Mouse (Mus musculus) MEL (cell line): ENCODE results near the gene Wasf2. TPM values are rescaled to one million over a fixed set of nuclear protein-coding genes. Genes with fewer than 3 reads are reported as not detected.

Experiments used
- DNase-seq: peaks from one replicate; pipeline ENCODE4 v3.0.0; 2011; ENCODE audit warnings: low read depth, low spot score
- H3K27ac ChIP-seq: 2 replicates; pipeline ENCODE4 v1.5.1; 2012; ENCODE audit warnings: low read depth, mild to moderate bottlenecking, control low read depth, low read length, moderate library complexity; ENCODE audit not compliant: control insufficient read depth
- H3K27me3 ChIP-seq, 2 experiments: fragments of 150-350 bp in 1 of 2; sonication (generic) in 1 of 2; 2 replicates each; pipeline ENCODE4 v1.6.1; 2012; ENCODE audit warnings: low read length in 2 of 2, mild to moderate bottlenecking in 2 of 2, improper control_type of control experiment in 1 of 2, moderate library complexity in 1 of 2; ENCODE audit not compliant: insufficient read depth in 2 of 2, control insufficient read depth in 1 of 2
- H3K36me3 ChIP-seq, 2 experiments: 2 replicates each; pipeline ENCODE4 v1.6.1; 2012 to 2014; ENCODE audit warnings: low read length in 2 of 2, improper control_type of control experiment in 1 of 2, inconsistent platforms in 1 of 2, mild to moderate bottlenecking in 1 of 2; ENCODE audit not compliant: insufficient read depth in 2 of 2, control insufficient read depth in 1 of 2
- H3K4me1 ChIP-seq, 2 experiments: fragments of 150-350 bp in 1 of 2; sonication (generic) in 1 of 2; 2 replicates each; pipeline ENCODE4 v1.6.1; 2012; ENCODE audit warnings: low read length in 2 of 2, improper control_type of control experiment in 1 of 2, mild to moderate bottlenecking in 1 of 2; ENCODE audit not compliant: insufficient read depth in 2 of 2, control insufficient read depth in 1 of 2
- H3K4me3 ChIP-seq, 2 experiments: fragments of 150-350 bp in 1 of 2; sonication (generic) in 1 of 2; 2 replicates each; pipeline ENCODE4 v1.5.1; 2012; ENCODE audit warnings: low read depth in 2 of 2, low read length in 2 of 2, mild to moderate bottlenecking in 2 of 2, moderate library complexity in 2 of 2, control low read depth in 1 of 2, improper control_type of control experiment in 1 of 2; ENCODE audit not compliant: control insufficient read depth in 1 of 2, insufficient read depth in 1 of 2
- H3K79me2 ChIP-seq: 2 replicates; pipeline ENCODE4 v1.6.1; 2012; ENCODE audit warnings: mild to moderate bottlenecking, low read length, moderate library complexity; ENCODE audit not compliant: control insufficient read depth, poor library complexity, insufficient read depth
- H3K9ac ChIP-seq: 2 replicates; pipeline ENCODE4 v1.6.1; 2012; ENCODE audit warnings: low read depth, mild to moderate bottlenecking, control low read depth, low read length, moderate library complexity; ENCODE audit not compliant: control insufficient read depth, poor library complexity, severe bottlenecking
- H3K9me3 ChIP-seq: fragments of 150-350 bp; sonication (generic); replicated peaks from 2 replicates; pipeline ENCODE4 v1.6.1; 2012; ENCODE audit warnings: mild to moderate bottlenecking, low read length, improper control_type of control experiment, moderate library complexity; ENCODE audit not compliant: insufficient read depth
- BHLHE40 ChIP-seq: IDR thresholded peaks from 2 replicates; pipeline ENCODE4 v1.6.1; 2012; ENCODE audit warnings: low read depth, mild to moderate bottlenecking, inconsistent platforms, low read length, improper control_type of control experiment, borderline replicate concordance
- CHD1 ChIP-seq: IDR thresholded peaks from 2 replicates; pipeline ENCODE4 v1.6.1; 2012; ENCODE audit warnings: low read depth, mild to moderate bottlenecking, inconsistent platforms, low read length, improper control_type of control experiment
- ELF1 ChIP-seq: IDR thresholded peaks from 2 replicates; pipeline ENCODE4 v1.6.1; 2014; ENCODE audit warnings: low read depth, mild to moderate bottlenecking, inconsistent platforms, low read length, improper control_type of control experiment, moderate library complexity
- EP300 ChIP-seq, 2 experiments: IDR thresholded peaks; 2 replicates each; pipeline ENCODE4 v1.6.1; 2011; ENCODE audit warnings: improper control_type of control experiment in 2 of 2, low read length in 2 of 2, low read depth in 1 of 2, mild to moderate bottlenecking in 1 of 2
- GABPA ChIP-seq: IDR thresholded peaks from 2 replicates; pipeline ENCODE4 v1.6.1; 2012; ENCODE audit warnings: low read depth, mild to moderate bottlenecking, inconsistent platforms, low read length, improper control_type of control experiment, moderate library complexity
- GATA1 ChIP-seq: IDR thresholded peaks from 2 replicates; pipeline ENCODE4 v1.6.1; 2011; ENCODE audit warnings: low read depth, low read length, improper control_type of control experiment
- JUND ChIP-seq: IDR thresholded peaks from 2 replicates; pipeline ENCODE4 v1.6.1; 2011; ENCODE audit warnings: low read depth, mild to moderate bottlenecking, improper control_type of control experiment, low read length
- KAT2A ChIP-seq: conservative IDR thresholded peaks from 2 replicates; pipeline ENCODE4 v1.6.1; 2012; ENCODE audit warnings: low read depth, low read length, improper control_type of control experiment, inconsistent platforms
- MAFK ChIP-seq: IDR thresholded peaks from 2 replicates; pipeline ENCODE4 v1.6.1; 2011; ENCODE audit warnings: low read depth, mild to moderate bottlenecking, low read length, improper control_type of control experiment, borderline replicate concordance
- MAZ ChIP-seq: IDR thresholded peaks from 2 replicates; pipeline ENCODE4 v1.6.1; 2012; ENCODE audit warnings: low read depth, mild to moderate bottlenecking, inconsistent platforms, low read length, improper control_type of control experiment
- MEF2A ChIP-seq: IDR thresholded peaks from 2 replicates; pipeline ENCODE4 v1.6.1; 2014; ENCODE audit warnings: low read depth, mild to moderate bottlenecking, inconsistent platforms, low read length, improper control_type of control experiment; ENCODE audit not compliant: poor library complexity, insufficient replicate concordance, severe bottlenecking; ENCODE audit errors: extremely low read depth
- MYB ChIP-seq: IDR thresholded peaks from 2 replicates; pipeline ENCODE4 v1.6.1; 2011; ENCODE audit warnings: mild to moderate bottlenecking, low read depth, low read length, improper control_type of control experiment
- NELFE ChIP-seq: IDR thresholded peaks from 2 replicates; pipeline ENCODE4 v1.6.1; 2011; ENCODE audit warnings: low read depth, low read length, improper control_type of control experiment
- POLR2A ChIP-seq, 2 experiments: IDR thresholded peaks; 2 replicates each; pipeline ENCODE4 v1.6.1; 2011 to 2012; ENCODE audit warnings: low read length in 2 of 2, mild to moderate bottlenecking in 2 of 2, control low read depth in 1 of 2, improper control_type of control experiment in 1 of 2, low read depth in 1 of 2, moderate library complexity in 1 of 2; ENCODE audit not compliant: control insufficient read depth in 1 of 2, insufficient read depth in 1 of 2, poor library complexity in 1 of 2
- RAD21 ChIP-seq: IDR thresholded peaks from 2 replicates; pipeline ENCODE4 v1.6.1; 2011; ENCODE audit warnings: mild to moderate bottlenecking, low read depth, low read length, improper control_type of control experiment
- RCOR1 ChIP-seq: IDR thresholded peaks from 2 replicates; pipeline ENCODE4 v1.6.1; 2012; ENCODE audit warnings: low read depth, mild to moderate bottlenecking, inconsistent platforms, low read length, improper control_type of control experiment
- TAL1 ChIP-seq: IDR thresholded peaks from 2 replicates; pipeline ENCODE4 v1.6.1; 2012; ENCODE audit warnings: mild to moderate bottlenecking, inconsistent platforms, low read length, moderate library complexity, mixed read lengths
- TBP ChIP-seq: IDR thresholded peaks from 2 replicates; pipeline ENCODE4 v1.8.0; 2011; ENCODE audit warnings: low read depth, low read length, improper control_type of control experiment
- USF2 ChIP-seq, 2 experiments: IDR thresholded peaks; 2 replicates each; pipeline ENCODE4 v1.6.1; 2011 to 2012; ENCODE audit warnings: improper control_type of control experiment in 2 of 2, low read length in 2 of 2, borderline replicate concordance in 1 of 2, inconsistent platforms in 1 of 2, low read depth in 1 of 2, mild to moderate bottlenecking in 1 of 2; ENCODE audit not compliant: insufficient read depth in 1 of 2
- ZKSCAN1 ChIP-seq: IDR thresholded peaks from 2 replicates; pipeline ENCODE4 v1.6.1; 2012; ENCODE audit warnings: low read depth, mild to moderate bottlenecking, inconsistent platforms, low read length, improper control_type of control experiment, moderate library complexity
- ZNF384 ChIP-seq: IDR thresholded peaks from 2 replicates; pipeline ENCODE4 v1.6.1; 2012; ENCODE audit warnings: low read depth, mild to moderate bottlenecking, inconsistent platforms, low read length, improper control_type of control experiment
- polyA plus RNA-seq, 2 experiments: library from polyadenylated mRNA; stranded (reverse) in 1 of 2; unstranded in 1 of 2; fragments of >175 nt in 1 of 2; fragments of >200 nt in 1 of 2; gene quantifications; 2 replicates each; pipeline versions ENCODE4 v1.2.1 to v1.2.4; 2012; ENCODE audit warnings: low replicate concordance in 2 of 2, low read depth in 1 of 2; ENCODE audit not compliant: insufficient read length in 2 of 2, insufficient read depth in 1 of 2, missing spikeins in 1 of 2
- total RNA-seq: library from RNA; depleted of rRNA; stranded (reverse); fragments of 300-350 nt; gene quantifications from 2 replicates; pipeline ENCODE4 v1.2.3, GENCODE M21; 2012

The Wasf2 gene
- total and polyA plus RNA-seq, 3 experiments, result 16.4 to 53.7 TPM; not detected in 1

DNA sequence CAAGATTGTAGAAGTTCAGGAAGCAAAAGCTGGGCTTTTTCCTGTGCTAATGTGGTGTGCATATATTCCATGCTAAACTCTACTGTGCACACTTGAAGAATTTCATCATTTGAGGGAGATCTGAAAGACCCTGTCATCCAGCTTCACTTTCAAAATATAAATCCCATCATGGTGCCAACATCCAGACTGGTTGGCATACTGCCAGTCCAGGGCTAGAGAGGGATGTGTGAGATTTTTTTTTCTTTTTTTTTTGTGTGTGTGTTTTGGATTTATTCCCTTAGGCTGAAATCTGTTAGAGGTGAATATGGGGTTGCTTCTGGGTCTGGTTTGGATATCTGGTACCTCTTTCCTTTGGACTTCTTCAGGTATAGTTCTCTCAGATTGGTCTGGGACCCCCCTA is 40.3 kb downstream of the Wasf2 start:
- Histone ChIP-seq H3K9me3 (no peaks in the 10 kb centered on the region), H3K4me1 (peaks cover 6 to 13% of the 10 kb centered on the region in 2 experiments), H3K4me3 (no peak overlapping the region), H3K27me3 (no peaks in the 10 kb centered on the region), H3K36me3 (peaks cover 0 to 16% of the 10 kb centered on the region in 2 experiments; a peak in 2 of 4 replicates), H3K9ac (peak overlapping the region; percentile 4), H3K79me2 (peaks cover 30% of the 10 kb centered on the region), H3K27ac (peak overlapping the region; percentile 64)
- TF ChIP-seq GABPA (no peak), ELF1 (no peak), MEF2A (no peak), RCOR1 (no peak), BHLHE40 (no peak), MAZ (no peak), MAFK (no peak), RAD21 (no peak), USF2 (IDR thresholded peaks at IDR 0.05; ENCODE audit: borderline replicate concordance in 1 of 2, insufficient read depth in 1 of 2, low read depth in 1 of 2, low read length in 2 of 2) (no peak), ZKSCAN1 (no peak), TBP (no peak), KAT2A (no peak), ZNF384 (no peak), TAL1 (no peak), NELFE (no peak), EP300 (IDR thresholded peaks at IDR 0.05; ENCODE audit: low read depth in 1 of 2, low read length in 2 of 2) (no peak), CHD1 (no peak)
- no peak for DNase-seq

DNA sequence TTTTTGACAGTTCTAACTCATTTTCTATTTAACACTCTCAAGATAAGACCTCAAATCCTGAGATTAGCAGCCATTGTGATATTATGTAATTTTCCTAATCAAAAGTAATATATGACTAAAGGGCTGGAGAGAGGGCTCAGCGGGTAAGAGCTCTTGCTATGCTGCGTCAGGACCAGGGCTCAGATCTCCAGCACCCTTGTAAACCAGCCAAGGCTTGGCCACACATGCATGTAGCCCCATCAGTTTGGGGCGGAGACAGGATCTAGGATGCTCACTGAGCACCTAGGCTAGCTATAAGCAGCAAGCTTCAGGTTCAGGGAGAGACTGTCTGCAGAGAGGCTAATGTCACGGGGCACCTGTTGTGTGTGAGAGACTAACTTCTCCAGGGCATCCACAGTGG is 42.1 kb downstream of the Wasf2 start:
- Histone ChIP-seq H3K36me3 (peaks cover 0 to 16% of the 10 kb centered on the region in 2 experiments; a peak in 2 of 4 replicates), H3K9me3 (no peaks in the 10 kb centered on the region), H3K4me1 (peaks cover 6 to 13% of the 10 kb centered on the region in 2 experiments), H3K27ac (no peak overlapping the region), H3K79me2 (peaks cover 22% of the 10 kb centered on the region)
- no peak for DNase-seq
- TF ChIP-seq POLR2A (IDR thresholded peaks at IDR 0.05; ENCODE audit: control insufficient read depth in 1 of 2, insufficient read depth in 1 of 2, low read depth in 1 of 2, low read length in 2 of 2, poor library complexity in 1 of 2), result no peak
- no peak for TF ChIP-seq MAFK
- TF ChIP-seq NELFE, result no peak
- no peak for TF ChIP-seq EP300 (IDR thresholded peaks at IDR 0.05; ENCODE audit: low read depth in 1 of 2, low read length in 2 of 2)
- TF ChIP-seq MYB, result no peak
- TF ChIP-seq JUND, result no peak
- TF ChIP-seq MAZ, result no peak
- no peak for TF ChIP-seq RAD21
- no peak for TF ChIP-seq TBP
- no peak for TF ChIP-seq GATA1
- TF ChIP-seq, all 39 proteins: peak for 0
- Histone ChIP-seq H3K9ac (no peak overlapping the region), H3K27me3 (no peaks in the 10 kb centered on the region), H3K4me3 (no peak overlapping the region)
